Mouse (Mus musculus) heart, embryonic 16.5 days (tissue): ENCODE results near the gene 2310011J03Rik. TPM values are rescaled to one million over a fixed set of nuclear protein-coding genes. Genes with fewer than 3 reads are reported as not detected.

Source experiments
- ATAC-seq: fragments of 200-750 bp; cut with Nextera tagmentation; replicated peaks from 2 replicates; pipeline ENCODE4 v1.8.0; 2017; ENCODE audit warnings: moderate number of reproducible peaks; ENCODE audit not compliant: insufficient read depth, low FRiP score; ENCODE audit errors: extremely low read depth
- H3K27ac ChIP-seq: fragments of 300-500 bp; sonication (generic); 2 replicates; pipeline ENCODE4 v1.5.1; 2014; ENCODE audit warnings: mild to moderate bottlenecking, low read length, control low read depth, moderate library complexity
- H3K27me3 ChIP-seq: fragments of 300-500 bp; sonication (generic); 2 replicates; pipeline ENCODE4 v1.6.1; 2014; ENCODE audit warnings: low read length, mixed read lengths; ENCODE audit not compliant: control insufficient read depth, insufficient read depth
- H3K36me3 ChIP-seq: fragments of 300-500 bp; sonication (generic); 2 replicates; pipeline ENCODE4 v1.6.1; 2014; ENCODE audit not compliant: control insufficient read depth, insufficient read depth
- H3K4me1 ChIP-seq: fragments of 300-500 bp; sonication (generic); 2 replicates; pipeline ENCODE4 v1.6.1; 2014; ENCODE audit warnings: low read length, mixed read lengths; ENCODE audit not compliant: control insufficient read depth, insufficient read depth
- H3K4me2 ChIP-seq: fragments of 300-500 bp; sonication (generic); 2 replicates; pipeline ENCODE4 v1.6.1; 2014; ENCODE audit warnings: low read depth, mild to moderate bottlenecking, control low read depth, low read length
- H3K4me3 ChIP-seq: fragments of 300-500 bp; sonication (generic); 2 replicates; pipeline ENCODE4 v1.5.1; 2014; ENCODE audit warnings: mild to moderate bottlenecking, control low read depth, low read length
- H3K9ac ChIP-seq: fragments of 300-500 bp; sonication (generic); 2 replicates; pipeline ENCODE4 v1.6.1; 2014; ENCODE audit warnings: low read length, control low read depth
- H3K9me3 ChIP-seq: fragments of 300-500 bp; sonication (generic); replicated peaks from 2 replicates; pipeline ENCODE4 v1.6.1; 2016; ENCODE audit warnings: low read length; ENCODE audit not compliant: control insufficient read depth
- WGBS: fragments of 180-500 bp; shearing (Covaris S2); extraction: QIAGEN DNeasy Blood & Tissue Kit; methylation state at CpG from one replicate; pipeline ENCODE4 v1.1.7; 2014; 5-methylcytosine and 5-hydroxymethylcytosine counted together
- polyA plus RNA-seq: library from polyadenylated mRNA; unstranded; fragments of >200 nt; fragmentation: Nextera tagmentation; extraction: Ambion mirVana; gene quantifications from 2 replicates; pipeline ENCODE4 v1.2.1, GENCODE M21; 2015

2310011J03Rik gene
- polyA plus RNA-seq, 1 experiment from 2014 or later, result 33.5 TPM

GRCm38 (mm10) chr10:80281304-80281703 lies 39.0 kb downstream of the 2310011J03Rik start:
- 47% methylated on average over 7 of the region's 7 CpGs for WGBS
- peaks cover 72% of the 10 kb centered on the region for H3K36me3 ChIP-seq
- peaks cover 22% of the 10 kb centered on the region for H3K4me1 ChIP-seq
- peak overlapping the region; percentile 80 for H3K27ac ChIP-seq
- no peak overlapping the region for H3K4me2 ChIP-seq
- no peak overlapping the region for H3K4me3 ChIP-seq
- H3K27me3 ChIP-seq, result no peaks in the 10 kb centered on the region
- ATAC-seq, result peak; percentile 51; the same call in 1 of the 2 replicates
- H3K9me3 ChIP-seq, result no peaks in the 10 kb centered on the region
- H3K9ac ChIP-seq, result peak overlapping the region; percentile 58

DNA sequence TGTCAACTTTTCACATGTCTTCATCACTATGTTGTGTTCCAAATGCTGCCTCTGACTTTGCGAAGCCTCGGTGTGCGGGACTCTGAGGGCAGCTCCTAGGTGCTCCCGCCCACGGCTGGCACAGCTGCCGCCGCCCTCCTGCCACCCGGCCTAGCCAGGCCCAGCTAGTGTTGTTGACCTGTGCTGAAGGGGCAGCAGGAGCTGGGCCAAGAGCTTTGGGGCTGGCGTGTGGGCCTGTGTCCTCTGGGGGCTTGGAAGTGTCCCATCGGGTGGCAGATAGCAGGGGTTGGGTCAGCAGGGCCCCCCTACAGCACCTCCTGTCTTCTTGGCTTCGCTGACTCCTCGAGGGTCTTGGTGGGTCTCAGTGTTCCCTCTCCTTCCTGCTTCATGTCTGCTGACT lies 41.1 kb downstream of the 2310011J03Rik start:
- WGBS, result 91% methylated on average over 12 of the region's 12 CpGs
- no peak overlapping the region for H3K9ac ChIP-seq
- peaks cover 71% of the 10 kb centered on the region for H3K36me3 ChIP-seq
- H3K4me3 ChIP-seq, result no peak overlapping the region
- H3K4me1 ChIP-seq, result peaks cover 22% of the 10 kb centered on the region
- H3K27ac ChIP-seq, result no peak overlapping the region
- H3K9me3 ChIP-seq, result no peaks in the 10 kb centered on the region
- no peak overlapping the region for H3K4me2 ChIP-seq
- no peak for ATAC-seq
- H3K27me3 ChIP-seq, result no peaks in the 10 kb centered on the region

GRCm38 (mm10) chr10:80278390-80278789 lies 41.9 kb downstream of the 2310011J03Rik start:
- ATAC-seq, result no peak
- WGBS, result 88% methylated on average over 9 of the region's 9 CpGs
- Histone ChIP-seq H3K4me2 (no peak overlapping the region), H3K9me3 (no peaks in the 10 kb centered on the region), H3K27ac (no peak overlapping the region), H3K27me3 (no peaks in the 10 kb centered on the region), H3K4me3 (no peak overlapping the region), H3K9ac (no peak overlapping the region), H3K4me1 (peaks cover 22% of the 10 kb centered on the region), H3K36me3 (peaks cover 63% of the 10 kb centered on the region)

DNA sequence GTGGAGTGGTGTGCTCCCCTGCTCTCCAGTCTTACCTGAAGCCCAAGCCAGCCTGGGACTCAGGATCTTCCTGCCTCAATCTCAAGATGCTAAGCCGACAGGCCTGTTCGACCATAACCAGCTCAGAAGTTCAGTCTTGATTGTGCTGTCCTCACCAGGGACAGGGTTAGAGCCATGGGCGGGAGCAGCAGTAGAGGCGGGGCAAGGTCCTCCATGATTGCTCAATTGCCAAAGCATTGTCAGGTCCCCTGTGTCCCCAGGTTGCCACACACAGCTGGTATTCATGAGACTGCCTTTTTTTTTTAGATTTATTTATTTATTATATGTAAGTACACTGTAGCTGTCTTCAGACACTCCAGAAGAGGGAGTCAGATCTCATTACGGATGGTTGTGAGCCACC lies 44.1 kb downstream of the 2310011J03Rik start:
- Histone ChIP-seq H3K36me3 (peaks cover 57% of the 10 kb centered on the region), H3K27me3 (no peaks in the 10 kb centered on the region), H3K9me3 (no peaks in the 10 kb centered on the region), H3K4me3 (no peak overlapping the region), H3K9ac (no peak overlapping the region), H3K4me1 (peaks cover 17% of the 10 kb centered on the region), H3K4me2 (no peak overlapping the region), H3K27ac (no peak overlapping the region)
- 91% methylated on average over 5 of the region's 5 CpGs for WGBS
- no peak for ATAC-seq

- Histone ChIP-seq H3K27me3 (no peaks in the 10 kb centered on the region), H3K27ac (no peak overlapping the region), H3K4me3 (no peak overlapping the region), H3K4me2 (no peak overlapping the region), H3K4me1 (peaks cover 29% of the 10 kb centered on the region), H3K9ac (no peak overlapping the region), H3K36me3 (peaks cover 38% of the 10 kb centered on the region), H3K9me3 (no peaks in the 10 kb centered on the region)
- 81% methylated on average over 3 of the region's 3 CpGs for WGBS
- ATAC-seq, result no peak
Measured at GRCm38 (mm10) chr10:80273847-80274246, 46.5 kb downstream of the 2310011J03Rik start.

GRCm38 (mm10) chr10:80271870-80272585 lies 48.3 kb downstream of the 2310011J03Rik start:
- no peak overlapping the region for H3K9ac ChIP-seq
- no peaks in the 10 kb centered on the region for H3K9me3 ChIP-seq
- no peaks in the 10 kb centered on the region for H3K27me3 ChIP-seq
- peaks cover 43% of the 10 kb centered on the region for H3K4me1 ChIP-seq
- H3K36me3 ChIP-seq, result peaks cover 20% of the 10 kb centered on the region; the same call in 1 of the 2 replicates
- no peak overlapping the region for H3K27ac ChIP-seq
- no peak overlapping the region for H3K4me3 ChIP-seq
- 87% methylated on average over 8 of the region's 8 CpGs for WGBS
- no peak for ATAC-seq
- H3K4me2 ChIP-seq, result no peak overlapping the region

DNA sequence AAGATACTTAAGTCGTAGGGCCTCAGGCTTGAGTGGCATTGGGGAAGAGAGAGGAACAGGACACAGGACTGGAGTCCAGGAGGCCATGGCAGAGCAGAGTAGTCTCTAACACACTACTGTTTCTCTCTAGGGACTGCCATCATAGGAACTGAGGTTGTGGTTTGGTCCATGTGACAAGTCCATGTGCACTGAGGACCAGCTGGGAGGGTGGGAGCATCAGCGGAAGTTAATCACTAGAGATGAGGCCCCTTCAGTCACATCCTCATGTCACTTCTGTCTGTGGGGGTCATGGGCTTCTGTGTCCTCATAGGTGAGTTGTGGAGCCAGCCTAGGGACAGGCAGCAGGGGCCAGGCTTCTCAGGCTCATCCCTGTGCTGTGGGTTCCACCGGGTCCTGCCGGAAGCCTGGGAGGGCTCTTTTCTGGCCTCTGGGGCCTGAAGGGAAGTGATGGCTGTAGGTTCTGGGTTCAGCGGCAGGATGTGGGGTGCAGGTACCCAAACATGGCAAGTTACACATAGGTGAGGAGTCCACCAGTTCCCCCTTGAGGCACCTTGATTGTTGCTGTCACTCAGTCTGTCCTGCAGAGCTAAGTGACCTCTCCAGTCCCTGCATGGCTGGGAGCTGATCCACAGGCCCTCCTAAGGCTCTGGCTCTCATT lies 49.0 kb downstream of the 2310011J03Rik start:
- 77% methylated on average over 5 of the region's 5 CpGs for WGBS
- Histone ChIP-seq H3K4me1 (peaks cover 50% of the 10 kb centered on the region), H3K27me3 (no peaks in the 10 kb centered on the region), H3K27ac (peak overlapping the region; percentile 52; the same call in 1 of the 2 replicates), H3K9me3 (no peaks in the 10 kb centered on the region), H3K4me2 (no peak overlapping the region), H3K9ac (peak overlapping the region; percentile 31; the same call in 1 of the 2 replicates), H3K4me3 (no peak overlapping the region), H3K36me3 (peaks cover 16% of the 10 kb centered on the region; the same call in 1 of the 2 replicates)
- ATAC-seq, result no peak

DNA sequence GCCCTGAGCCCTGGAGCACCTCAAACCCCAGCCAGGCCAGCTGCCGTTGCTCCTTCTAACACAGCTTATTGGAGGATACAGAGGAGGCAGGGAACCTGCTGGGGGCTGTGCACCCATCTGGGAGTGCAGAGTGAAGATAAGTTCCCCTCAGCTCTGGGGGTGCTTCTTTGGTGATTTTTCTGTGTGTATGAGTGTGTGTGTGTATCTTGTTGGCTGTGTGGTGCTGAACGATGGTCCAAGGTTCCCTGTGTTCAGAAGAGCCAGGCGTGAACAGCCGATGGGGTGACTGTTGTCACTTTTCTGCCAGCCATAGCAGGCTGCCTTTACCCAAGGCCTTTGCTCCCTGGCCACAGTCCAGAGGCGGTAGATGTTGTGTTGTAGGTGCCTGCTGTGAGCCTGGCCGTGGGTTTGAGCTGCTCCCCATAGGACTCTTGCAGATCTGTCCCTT lies 49.6 kb downstream of the 2310011J03Rik start:
- 50% methylated on average over 6 of the region's 6 CpGs for WGBS
- Histone ChIP-seq H3K9ac (peak overlapping the region; percentile 31), H3K4me1 (peaks cover 56% of the 10 kb centered on the region), H3K27ac (peak overlapping the region; percentile 52), H3K4me3 (no peak overlapping the region), H3K27me3 (no peaks in the 10 kb centered on the region), H3K36me3 (peaks cover 12% of the 10 kb centered on the region; the same call in 1 of the 2 replicates), H3K9me3 (no peaks in the 10 kb centered on the region), H3K4me2 (no peak overlapping the region)
- no peak for ATAC-seq

DNA sequence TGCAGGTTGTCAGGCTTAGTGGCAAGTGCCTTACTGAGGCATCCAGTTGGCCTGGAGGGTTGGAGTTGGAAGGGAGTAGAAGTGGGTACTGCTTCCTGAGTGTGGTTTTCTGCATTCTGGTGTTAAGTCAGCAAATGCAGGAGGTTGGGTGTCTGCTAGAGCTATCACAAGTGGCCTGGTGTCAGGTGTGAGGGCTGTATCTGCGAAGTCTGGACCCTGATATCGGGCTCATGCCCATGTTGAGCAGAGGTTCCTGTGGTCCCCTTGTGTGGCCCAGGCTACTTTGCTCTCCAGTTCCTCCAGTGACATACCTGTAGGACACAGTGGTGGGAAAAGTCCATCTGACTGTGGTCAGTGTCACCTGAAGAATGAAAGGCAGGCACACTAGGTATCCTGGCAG lies 50.2 kb downstream of the 2310011J03Rik start:
- WGBS, result 85% methylated on average over 2 of the region's 2 CpGs
- H3K27ac ChIP-seq, result no peak overlapping the region
- H3K4me1 ChIP-seq, result peaks cover 59% of the 10 kb centered on the region
- no peaks in the 10 kb centered on the region for H3K27me3 ChIP-seq
- no peak overlapping the region for H3K4me2 ChIP-seq
- no peak for ATAC-seq
- peaks cover 9% of the 10 kb centered on the region; the same call in 1 of the 2 replicates for H3K36me3 ChIP-seq
- H3K4me3 ChIP-seq, result no peak overlapping the region
- no peaks in the 10 kb centered on the region for H3K9me3 ChIP-seq
- peak overlapping the region; percentile 31; the same call in 1 of the 2 replicates for H3K9ac ChIP-seq
